Mouse (Mus musculus): ENCODE results near the gene Smarcd2. TPM values are rescaled to one million over a fixed set of nuclear protein-coding genes. Genes with fewer than 3 reads are reported as not detected.

Gene Smarcd2
- total and polyA plus RNA-seq, 2 experiments from 2014 or later = 10.7 to 43.0 TPM

DNA sequence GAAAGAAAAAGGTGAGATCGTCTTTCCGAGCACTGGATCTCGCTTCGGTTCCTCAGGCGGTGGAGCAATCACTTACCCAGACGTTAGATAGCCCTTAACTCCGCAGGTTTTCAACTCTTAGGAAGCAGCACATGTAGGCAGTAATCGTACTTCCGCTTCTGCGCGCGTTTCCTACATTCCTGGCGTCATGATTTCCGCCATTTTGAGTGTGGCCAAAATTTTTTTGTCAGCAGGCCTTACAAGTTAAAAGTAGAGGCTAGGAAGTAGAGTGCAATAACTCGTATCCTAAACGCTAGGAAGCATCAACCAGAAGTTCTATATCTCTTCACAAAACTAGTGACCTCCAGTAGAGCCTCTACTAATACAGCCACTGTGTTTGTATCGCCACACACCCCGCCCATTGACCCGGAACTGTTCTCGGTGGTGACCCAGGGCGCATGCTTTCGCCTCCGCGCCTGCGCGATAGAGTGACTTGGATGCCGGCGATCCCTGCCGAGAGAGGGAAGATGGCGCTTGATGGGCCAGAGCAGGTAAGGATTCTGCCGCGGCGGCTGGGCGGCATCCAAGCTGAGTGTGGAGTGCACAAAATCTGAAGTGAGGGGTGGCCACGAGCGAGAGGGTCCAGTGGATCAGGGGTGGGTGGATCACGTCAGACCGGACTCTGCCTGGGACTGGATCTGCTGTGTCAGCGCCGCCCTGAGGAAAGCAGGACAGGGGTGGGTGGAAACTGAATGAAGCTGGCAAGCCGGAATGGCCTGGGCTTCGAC, 16.9 kb downstream of the Smarcd2 start, which contains the start of the genes Ftsj3 and Psmc5:
Ftsj3 (minus strand) TSS at position 395 of the 767 bp plus-strand sequence.
Psmc5 (plus strand) TSS at position 470 of the 767 bp plus-strand sequence.
- DNase-seq (ENCODE audit: low spot score) (peak; percentile 97), ATAC-seq (ENCODE audit: insufficient read depth, low read depth) (peak; percentile 98)
- H3K36me3 ChIP-seq (replicated peaks; ENCODE audit: control insufficient read depth, insufficient read depth, low read length) = peaks cover 33% of the 10 kb centered on the region
- TF ChIP-seq CTCF (IDR thresholded peaks at IDR 0.05; ENCODE audit: low read depth) (peak; percentile 33), EP300 (IDR thresholded peaks at IDR 0.05; ENCODE audit: low read depth) (no peak)
- peak within 1 kb of the TSS; percentile 98 for H3K4me2 ChIP-seq (ENCODE audit: low read depth, low read length)
- peak within 1 kb of the TSS; percentile 98 for H3K4me3 ChIP-seq (ENCODE audit: low read depth, low read length)
- under 1% methylated on average over 42 of the region's 42 CpGs for WGBS
- no peaks in the 10 kb centered on the region for H3K27me3 ChIP-seq (ENCODE audit: control insufficient read depth, insufficient read depth, low read length)
- H3K9me3 ChIP-seq (replicated peaks; ENCODE audit: control insufficient read depth, low read length) = no peaks in the 10 kb centered on the region
- H3K4me1 ChIP-seq (ENCODE audit: control insufficient read depth, insufficient read depth) = peaks cover 15% of the 10 kb centered on the region
- H3K27ac ChIP-seq (ENCODE audit: low read depth) = peak within 1 kb of the TSS; percentile 84
- peak within 1 kb of the TSS; percentile 86 for H3K9ac ChIP-seq (replicated peaks; ENCODE audit: low read depth, low read length)

DNA sequence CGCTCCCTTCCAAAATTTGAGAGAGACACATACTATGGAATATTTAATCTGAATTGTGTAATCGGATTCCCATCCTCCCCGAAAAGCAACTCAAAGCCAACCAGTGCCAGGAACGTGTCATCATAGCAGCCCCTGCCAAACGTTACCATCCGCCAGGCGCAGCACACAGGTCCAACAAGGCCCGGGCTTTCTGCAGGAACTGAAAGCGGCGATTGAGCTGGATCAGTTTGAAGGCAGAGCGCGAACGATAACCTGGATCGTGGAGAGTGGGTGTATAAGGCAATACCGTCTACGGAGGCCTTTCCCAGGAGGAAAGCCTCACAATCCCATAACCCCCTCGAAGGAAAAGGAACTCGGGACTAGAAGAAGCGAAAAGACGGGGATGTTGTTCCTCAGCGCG, 17.6 kb downstream of the Smarcd2 start:
- ATAC-seq (ENCODE audit: insufficient read depth, low read depth) = no peak
- Histone ChIP-seq H3K27ac (ENCODE audit: low read depth) (peak overlapping the region; percentile 84), H3K36me3 (replicated peaks; ENCODE audit: control insufficient read depth, insufficient read depth, low read length) (peaks cover 35% of the 10 kb centered on the region), H3K9me3 (replicated peaks; ENCODE audit: control insufficient read depth, low read length) (no peaks in the 10 kb centered on the region), H3K9ac (replicated peaks; ENCODE audit: low read depth, low read length) (peak overlapping the region; percentile 86), H3K4me3 (ENCODE audit: low read depth, low read length) (peak overlapping the region; percentile 98), H3K4me1 (ENCODE audit: control insufficient read depth, insufficient read depth) (peaks cover 15% of the 10 kb centered on the region), H3K4me2 (ENCODE audit: low read depth, low read length) (peak overlapping the region; percentile 98), H3K27me3 (ENCODE audit: control insufficient read depth, insufficient read depth, low read length) (no peaks in the 10 kb centered on the region)
- no peak for DNase-seq (ENCODE audit: low spot score)
- WGBS = 2% methylated on average over 22 of the region's 22 CpGs
- TF ChIP-seq EP300 (IDR thresholded peaks at IDR 0.05; ENCODE audit: low read depth) (no peak), CTCF (IDR thresholded peaks at IDR 0.05; ENCODE audit: low read depth) (no peak)

DNA sequence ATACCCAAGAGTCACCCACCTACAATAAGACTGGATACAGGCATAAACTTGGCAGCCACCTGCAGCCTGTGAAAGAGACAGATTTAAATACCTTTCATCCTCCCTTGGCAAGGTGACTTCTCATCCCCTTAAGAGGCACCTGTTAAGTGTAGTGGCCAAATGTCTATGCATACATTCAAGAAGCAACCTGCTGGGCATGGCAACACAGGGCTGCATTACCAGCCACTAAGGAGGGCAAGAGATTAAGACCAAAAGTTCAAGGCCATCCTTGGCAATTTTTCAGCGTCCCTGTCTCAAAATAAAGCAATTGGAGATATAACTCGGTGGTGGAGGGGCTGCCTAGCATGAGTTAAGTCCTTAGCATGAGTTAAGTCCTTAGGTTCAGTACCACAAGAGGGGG, 18.0 kb downstream of the Smarcd2 start:
- Histone ChIP-seq H3K9me3 (replicated peaks; ENCODE audit: control insufficient read depth, low read length) (no peaks in the 10 kb centered on the region), H3K27me3 (ENCODE audit: control insufficient read depth, insufficient read depth, low read length) (no peaks in the 10 kb centered on the region), H3K4me1 (ENCODE audit: control insufficient read depth, insufficient read depth) (peaks cover 15% of the 10 kb centered on the region), H3K9ac (replicated peaks; ENCODE audit: low read depth, low read length) (peak overlapping the region; percentile 86), H3K36me3 (replicated peaks; ENCODE audit: control insufficient read depth, insufficient read depth, low read length) (peaks cover 39% of the 10 kb centered on the region), H3K4me3 (ENCODE audit: low read depth, low read length) (peak overlapping the region; percentile 98), H3K4me2 (ENCODE audit: low read depth, low read length) (peak overlapping the region; percentile 98), H3K27ac (ENCODE audit: low read depth) (no peak overlapping the region)
- no peak for TF ChIP-seq EP300 (IDR thresholded peaks at IDR 0.05; ENCODE audit: low read depth)
- TF ChIP-seq CTCF (IDR thresholded peaks at IDR 0.05; ENCODE audit: low read depth) = no peak
- 23% methylated on average over 2 of the region's 2 CpGs for WGBS
- ATAC-seq (ENCODE audit: insufficient read depth, low read depth) = no peak
- no peak for DNase-seq (ENCODE audit: low spot score)

DNA sequence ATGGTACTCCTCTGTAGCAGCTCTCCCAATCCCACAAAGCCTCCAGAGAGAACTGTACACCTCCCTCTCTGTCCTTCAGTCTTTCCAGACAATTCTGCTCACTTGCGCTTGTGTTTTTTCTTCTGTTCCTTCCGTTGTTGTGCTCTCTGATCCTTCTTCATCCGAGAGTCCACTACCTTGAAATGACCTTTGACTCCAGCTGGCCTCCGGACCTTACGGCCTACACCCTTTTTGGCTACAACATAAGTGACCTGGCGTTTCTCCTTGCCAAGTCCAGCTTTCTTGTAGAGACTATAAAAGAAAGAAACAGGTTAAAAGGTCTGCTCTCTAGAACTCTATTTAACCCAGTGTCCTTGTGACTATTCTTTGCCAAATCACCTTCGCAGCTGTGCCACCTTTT, 23.4 kb downstream of the Smarcd2 start:
- Histone ChIP-seq H3K36me3 (replicated peaks; ENCODE audit: control insufficient read depth, insufficient read depth, low read length) (peaks cover 87% of the 10 kb centered on the region), H3K4me2 (ENCODE audit: low read depth, low read length) (no peak overlapping the region), H3K4me3 (ENCODE audit: low read depth, low read length) (no peak overlapping the region), H3K9me3 (replicated peaks; ENCODE audit: control insufficient read depth, low read length) (peaks cover 4% of the 10 kb centered on the region), H3K4me1 (ENCODE audit: control insufficient read depth, insufficient read depth) (no peaks in the 10 kb centered on the region), H3K9ac (replicated peaks; ENCODE audit: low read depth, low read length) (no peak overlapping the region), H3K27me3 (ENCODE audit: control insufficient read depth, insufficient read depth, low read length) (no peaks in the 10 kb centered on the region), H3K27ac (ENCODE audit: low read depth) (no peak overlapping the region)
- TF ChIP-seq CTCF (IDR thresholded peaks at IDR 0.05; ENCODE audit: low read depth) (no peak), EP300 (IDR thresholded peaks at IDR 0.05; ENCODE audit: low read depth) (no peak)
- no peak for ATAC-seq (ENCODE audit: insufficient read depth, low read depth)
- WGBS = 86% methylated on average over 7 of the region's 7 CpGs
- DNase-seq (ENCODE audit: low spot score) = no peak

DNA sequence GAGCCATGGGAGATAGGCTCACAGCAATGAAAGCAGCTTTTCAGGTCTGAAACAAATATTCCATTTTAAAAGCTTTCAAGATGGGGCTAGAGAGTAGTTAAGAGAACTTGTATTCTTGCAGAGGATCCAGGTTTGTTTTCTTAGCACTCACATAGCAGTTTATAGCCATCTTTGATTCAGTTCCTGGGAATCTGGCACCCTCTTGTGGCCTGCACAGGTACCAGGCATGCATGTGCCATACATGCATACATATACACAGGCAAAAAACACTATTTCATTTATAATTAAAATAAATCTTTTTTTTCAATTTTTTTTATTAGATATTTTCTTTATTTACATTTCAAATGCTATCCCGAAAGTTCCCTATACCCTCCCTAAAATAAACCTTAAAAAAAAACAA, 25.9 kb downstream of the Smarcd2 start:
- peaks cover 99% of the 10 kb centered on the region for H3K36me3 ChIP-seq (replicated peaks; ENCODE audit: control insufficient read depth, insufficient read depth, low read length)
- TF ChIP-seq CTCF (IDR thresholded peaks at IDR 0.05; ENCODE audit: low read depth) = peak; percentile 33
- TF ChIP-seq EP300 (IDR thresholded peaks at IDR 0.05; ENCODE audit: low read depth) = no peak
- H3K27ac ChIP-seq (ENCODE audit: low read depth) = no peak overlapping the region
- no peaks in the 10 kb centered on the region for H3K4me1 ChIP-seq (ENCODE audit: control insufficient read depth, insufficient read depth)
- DNase-seq (ENCODE audit: low spot score) (no peak), ATAC-seq (ENCODE audit: insufficient read depth, low read depth) (no peak)
- H3K9me3 ChIP-seq (replicated peaks; ENCODE audit: control insufficient read depth, low read length) = peaks cover 4% of the 10 kb centered on the region
- H3K27me3 ChIP-seq (ENCODE audit: control insufficient read depth, insufficient read depth, low read length) = no peaks in the 10 kb centered on the region
- no peak overlapping the region for H3K4me2 ChIP-seq (ENCODE audit: low read depth, low read length)
- H3K9ac ChIP-seq (replicated peaks; ENCODE audit: low read depth, low read length) = no peak overlapping the region
- WGBS = 98% methylated on average over 1 of the region's 1 CpGs
- H3K4me3 ChIP-seq (ENCODE audit: low read depth, low read length) = no peak overlapping the region
